Mouse (Mus musculus) kidney, embryonic 14.5 days (tissue): ENCODE measurements around the gene Gm11084. TPM values are rescaled to one million over a fixed set of nuclear protein-coding genes. Genes with fewer than 3 reads are reported as not detected.
"Not testable (repeated sequence)": the region's sequence is repeated elsewhere in the genome, so short reads cannot be mapped to it uniquely, and the experiment has no call there.

ENCODE experiments used
- ATAC-seq: fragments of 200-750 bp; cut with Nextera tagmentation; 2 replicates; pipeline ENCODE4 v1.8.0; 2017; ENCODE audit warnings: moderate number of reproducible peaks, mild to moderate bottlenecking, moderate TSS enrichment, moderate library complexity; ENCODE audit not compliant: low FRiP score, low TSS enrichment
- H3K27ac ChIP-seq: fragments of 300-500 bp; sonication (generic); 2 replicates; pipeline ENCODE4 v1.5.1; 2014; ENCODE audit warnings: low read depth, mild to moderate bottlenecking, low read length, moderate library complexity, mixed read lengths
- H3K27me3 ChIP-seq: fragments of 300-500 bp; sonication (generic); 2 replicates; pipeline ENCODE4 v1.6.1; 2014; ENCODE audit warnings: mild to moderate bottlenecking, low read length; ENCODE audit not compliant: control insufficient read depth, insufficient read depth
- H3K36me3 ChIP-seq: fragments of 300-500 bp; sonication (generic); 2 replicates; pipeline ENCODE4 v1.6.1; 2014; ENCODE audit warnings: low read length, mixed read lengths; ENCODE audit not compliant: control insufficient read depth, insufficient read depth
- H3K4me1 ChIP-seq: fragments of 300-500 bp; sonication (generic); 2 replicates; pipeline ENCODE4 v1.6.1; 2014; ENCODE audit warnings: low read length, mixed read lengths; ENCODE audit not compliant: control insufficient read depth, insufficient read depth
- H3K4me2 ChIP-seq: fragments of 300-500 bp; sonication (generic); replicated peaks from 2 replicates; pipeline ENCODE4 v1.6.1; 2014; ENCODE audit warnings: low read depth, mild to moderate bottlenecking, low read length
- H3K4me3 ChIP-seq: fragments of 300-500 bp; sonication (generic); 2 replicates; pipeline ENCODE4 v1.5.1; 2014; ENCODE audit warnings: mild to moderate bottlenecking, low read length
- H3K9ac ChIP-seq: fragments of 300-500 bp; sonication (generic); 2 replicates; pipeline ENCODE4 v1.6.1; 2014; ENCODE audit warnings: low read depth, mild to moderate bottlenecking, low read length, moderate library complexity
- H3K9me3 ChIP-seq: fragments of 300-500 bp; sonication (generic); 2 replicates; pipeline ENCODE4 v1.6.1; 2016; ENCODE audit warnings: low read length; ENCODE audit not compliant: control insufficient read depth
- WGBS: fragments of 180-500 bp; shearing (Covaris S2); extraction: QIAGEN DNeasy Blood & Tissue Kit; methylation state at CpG from one replicate; pipeline ENCODE4 v1.1.7; 2014; 5-methylcytosine and 5-hydroxymethylcytosine counted together
- polyA plus RNA-seq: library from polyadenylated mRNA; unstranded; fragments of >200 nt; fragmentation: Nextera tagmentation; extraction: Ambion mirVana; gene quantifications from 2 replicates; pipeline ENCODE4 v1.2.1, GENCODE M21; 2014

The Gm11084 gene
- polyA plus RNA-seq, 1 experiment from 2014 or later, result not detected

DNA sequence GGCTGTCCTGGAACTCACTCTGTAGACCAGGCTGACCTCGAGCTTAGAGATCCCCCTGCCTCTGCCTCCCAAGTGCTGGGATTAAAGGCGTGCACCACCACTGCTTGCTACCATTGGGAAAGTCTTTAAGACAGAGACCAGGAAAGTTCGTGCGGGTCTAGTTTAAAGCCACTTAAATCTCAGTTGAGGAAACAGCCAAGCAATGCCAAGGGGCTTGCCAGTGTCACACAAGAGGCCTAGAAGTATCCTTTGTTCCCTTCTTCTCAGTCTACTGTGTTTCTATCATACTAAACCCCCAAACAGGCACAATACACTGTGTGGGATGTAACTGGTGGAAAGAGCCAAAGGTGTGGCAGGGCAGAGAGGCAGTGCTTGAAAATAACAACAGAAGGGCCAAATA is 11.1 kb upstream of the Gm11084 start:
- H3K9me3 ChIP-seq, result no peaks in the 10 kb centered on the region
- no peak overlapping the region for H3K27ac ChIP-seq
- H3K4me2 ChIP-seq, result no peak overlapping the region
- H3K4me3 ChIP-seq, result no peak overlapping the region
- H3K9ac ChIP-seq, result no peak overlapping the region
- H3K36me3 ChIP-seq, result no peaks in the 10 kb centered on the region
- WGBS, result 95% methylated on average over 4 of the region's 4 CpGs
- no peak for ATAC-seq
- H3K4me1 ChIP-seq, result peaks cover 4% of the 10 kb centered on the region; the same call in 1 of the 2 replicates
- no peaks in the 10 kb centered on the region for H3K27me3 ChIP-seq

DNA sequence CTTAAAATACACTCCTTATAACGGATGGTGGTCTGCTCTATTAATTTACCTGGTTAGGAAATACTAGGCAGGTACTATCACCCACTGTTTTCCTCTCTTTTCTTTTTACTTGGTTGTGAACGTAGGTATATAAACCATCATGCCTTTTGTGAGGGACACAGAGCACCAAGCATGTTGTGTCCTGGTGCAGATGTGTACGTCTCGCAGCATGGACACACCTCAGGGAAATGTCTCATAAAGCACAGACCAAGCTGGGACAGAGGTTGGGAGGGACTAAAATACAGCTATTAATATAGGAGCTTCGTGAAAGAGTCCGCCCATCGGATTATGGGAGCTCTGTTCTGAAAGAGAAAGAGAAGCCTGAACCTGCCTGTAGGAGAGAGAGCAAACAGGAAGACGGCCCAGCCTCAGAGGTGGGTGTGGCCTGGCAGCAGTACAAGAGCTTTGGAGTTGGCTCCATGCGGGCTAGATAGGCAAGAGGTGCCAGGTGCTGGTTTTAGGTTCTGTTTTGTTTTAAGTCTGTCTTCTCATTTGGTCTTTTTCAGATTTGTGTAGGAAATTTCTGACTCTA is 10.4 kb upstream of the Gm11084 start:
- Histone ChIP-seq H3K9me3 (no peaks in the 10 kb centered on the region), H3K4me1 (peaks cover 4% of the 10 kb centered on the region; the same call in 1 of the 2 replicates), H3K4me2 (no peak overlapping the region), H3K27ac (no peak overlapping the region), H3K4me3 (no peak overlapping the region), H3K36me3 (no peaks in the 10 kb centered on the region), H3K9ac (no peak overlapping the region), H3K27me3 (no peaks in the 10 kb centered on the region)
- no peak for ATAC-seq
- 71% methylated on average over 9 of the region's 9 CpGs for WGBS

DNA sequence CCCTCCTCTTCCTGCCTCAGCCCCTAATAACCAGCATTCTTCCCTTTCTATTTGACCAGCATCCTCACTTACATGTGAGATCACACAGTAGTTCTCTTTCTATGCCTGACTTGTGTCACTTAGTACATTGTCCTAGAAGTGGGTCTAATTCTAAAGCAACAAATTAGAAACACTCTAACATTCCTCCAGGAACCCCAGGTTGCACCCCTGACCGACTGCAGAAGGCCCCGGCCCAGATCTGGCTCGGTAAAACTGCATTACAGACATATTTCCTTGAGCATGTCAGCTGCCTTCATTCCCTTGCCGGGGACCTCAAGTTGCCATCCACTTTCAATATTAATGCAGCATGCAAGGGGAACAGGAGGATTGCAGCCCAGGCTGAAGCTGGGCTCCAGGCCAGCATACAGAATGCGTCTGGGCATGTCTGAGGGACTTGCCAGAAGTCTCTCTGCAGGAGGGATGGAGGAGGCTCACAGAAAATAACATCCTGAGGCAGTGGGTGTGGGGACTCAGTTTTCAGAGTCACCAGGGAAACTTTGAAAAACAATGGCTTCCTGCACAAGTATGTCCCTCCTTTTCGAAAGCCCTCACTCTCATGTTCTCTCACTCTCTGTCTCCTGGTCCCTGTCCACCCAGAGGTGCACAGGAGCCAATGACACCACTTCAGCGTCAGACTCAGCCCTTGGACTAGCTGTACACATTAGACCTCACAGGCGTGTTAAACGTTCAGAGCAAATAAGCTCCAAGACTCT is 9.0 kb upstream of the Gm11084 start:
- peak overlapping the region; percentile 26; the same call in 1 of the 2 replicates for H3K27ac ChIP-seq
- H3K4me3 ChIP-seq, result no peak overlapping the region
- no peak overlapping the region for H3K9ac ChIP-seq
- WGBS, result 52% methylated on average over 9 of the region's 9 CpGs
- no peak for ATAC-seq
- no peaks in the 10 kb centered on the region for H3K36me3 ChIP-seq
- no peak overlapping the region for H3K4me2 ChIP-seq
- H3K27me3 ChIP-seq, result no peaks in the 10 kb centered on the region
- peaks cover 4% of the 10 kb centered on the region; the same call in 1 of the 2 replicates for H3K4me1 ChIP-seq
- H3K9me3 ChIP-seq, result no peaks in the 10 kb centered on the region

DNA sequence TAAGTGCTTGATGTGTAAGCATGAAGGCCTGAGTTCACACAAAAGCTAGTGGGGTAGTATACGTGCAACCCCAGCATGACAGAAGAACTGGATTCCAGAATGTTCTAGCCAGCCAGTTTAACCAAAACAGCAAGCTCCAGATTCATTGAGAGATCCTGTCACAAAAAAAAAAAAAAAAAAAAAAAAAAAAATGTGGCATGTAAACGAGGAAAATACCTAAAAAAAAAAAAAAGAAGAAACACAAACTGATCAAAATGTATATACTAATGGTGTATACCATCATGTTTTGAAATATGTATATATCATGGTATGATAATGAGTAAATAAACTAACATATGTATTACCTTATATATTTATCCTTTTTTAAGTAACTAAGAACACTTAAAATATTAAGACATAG is 7.6 kb upstream of the Gm11084 start:
- Histone ChIP-seq H3K4me1 (peaks cover 4% of the 10 kb centered on the region; the same call in 1 of the 2 replicates), H3K27ac (no peak overlapping the region), H3K9me3 (peaks cover 4% of the 10 kb centered on the region), H3K27me3 (no peaks in the 10 kb centered on the region), H3K36me3 (no peaks in the 10 kb centered on the region), H3K4me2 (no peak overlapping the region), H3K4me3 (no peak overlapping the region), H3K9ac (no peak overlapping the region)
- WGBS, result 77% methylated on average over 2 of the region's 2 CpGs
- no peak for ATAC-seq

DNA sequence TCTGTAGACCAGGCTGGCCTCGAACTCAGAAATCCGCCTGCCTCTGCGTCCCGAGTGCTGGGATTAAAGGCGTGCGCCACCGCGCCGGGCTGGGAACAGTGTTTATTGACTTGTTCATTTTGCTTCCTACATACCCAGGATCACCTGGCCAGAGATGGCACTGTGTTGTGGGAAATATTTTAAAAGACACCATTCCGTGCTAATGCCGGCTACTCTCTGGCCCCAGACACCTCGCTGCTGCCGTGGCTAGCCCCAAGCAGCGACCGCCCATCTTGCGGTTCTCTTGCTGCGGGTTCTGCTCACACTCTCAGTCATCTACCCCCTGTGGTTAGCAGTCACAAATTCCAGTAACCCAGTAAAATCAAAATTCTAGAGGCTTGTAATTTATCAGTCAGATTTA is 6.0 kb upstream of the Gm11084 start:
- peaks cover 4% of the 10 kb centered on the region; the same call in 1 of the 2 replicates for H3K4me1 ChIP-seq

DNA sequence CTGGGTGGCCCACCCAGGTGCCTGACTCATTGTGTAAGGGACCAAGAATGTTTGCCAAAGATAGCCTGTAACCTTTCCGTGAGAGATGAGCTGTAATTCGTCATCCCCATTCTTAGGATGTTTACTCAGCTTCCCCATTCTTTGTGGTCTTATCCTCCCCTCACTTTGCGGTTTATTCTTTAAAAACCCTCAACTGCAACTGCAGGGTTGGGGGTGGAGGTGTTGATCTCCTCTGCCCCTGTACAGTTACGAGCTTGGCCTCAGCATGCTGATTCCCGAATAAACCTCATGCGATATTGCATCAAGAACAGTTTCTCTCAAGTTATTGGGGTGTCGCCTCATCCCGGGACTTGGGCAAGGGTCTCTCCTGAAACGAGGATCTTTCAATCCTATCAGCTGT is 2.4 kb upstream of the Gm11084 start:
- H3K36me3 ChIP-seq, H3K27ac ChIP-seq: not testable (repeated sequence)

More for the DNA sequence above, 6.0 kb upstream of the Gm11084 start:
- ATAC-seq, result no peak
- no peak overlapping the region for H3K4me3 ChIP-seq
- H3K9me3 ChIP-seq, result peaks cover 7% of the 10 kb centered on the region
- no peaks in the 10 kb centered on the region for H3K27me3 ChIP-seq
- H3K4me2 ChIP-seq, result no peak overlapping the region
- WGBS, result 96% methylated on average over 17 of the region's 17 CpGs
- H3K36me3 ChIP-seq, result no peaks in the 10 kb centered on the region
- no peak overlapping the region for H3K27ac ChIP-seq
- H3K9ac ChIP-seq, result no peak overlapping the region

DNA sequence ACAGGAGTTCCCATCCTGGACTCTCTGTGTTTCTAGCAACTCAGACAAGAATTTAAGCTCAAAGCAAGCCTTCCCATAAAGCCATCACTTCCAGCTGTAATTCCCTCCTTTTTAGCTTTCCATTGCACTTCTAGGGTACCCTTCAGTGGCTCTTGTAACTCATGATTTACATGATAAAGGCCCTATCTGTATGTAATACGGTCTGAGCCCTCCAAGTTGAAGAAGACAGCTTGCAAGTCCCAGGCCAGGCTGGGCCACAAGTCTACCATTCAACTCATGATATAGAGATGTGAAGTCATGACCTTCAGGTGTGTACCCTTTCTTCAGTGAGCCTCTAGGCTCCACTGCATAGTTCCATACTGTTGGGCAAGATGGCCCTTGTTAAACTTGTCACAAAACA is 1.0 kb downstream of the Gm11084 start:
- no peaks in the 10 kb centered on the region for H3K36me3 ChIP-seq
- no peak overlapping the region for H3K9ac ChIP-seq
- no peak overlapping the region for H3K4me2 ChIP-seq
- ATAC-seq, result no peak
- no peaks in the 10 kb centered on the region for H3K27me3 ChIP-seq
- 51% methylated on average over 1 of the region's 1 CpGs for WGBS
- no peaks in the 10 kb centered on the region for H3K4me1 ChIP-seq
- H3K4me3 ChIP-seq, result no peak overlapping the region
- H3K27ac ChIP-seq, result no peak overlapping the region
- peaks cover 8% of the 10 kb centered on the region for H3K9me3 ChIP-seq

More for the DNA sequence above, 2.4 kb upstream of the Gm11084 start:
- H3K9ac ChIP-seq, H3K4me2 ChIP-seq, H3K27me3 ChIP-seq, H3K4me3 ChIP-seq, H3K9me3 ChIP-seq, ATAC-seq, H3K4me1 ChIP-seq: not testable (repeated sequence)
- WGBS, result 91% methylated on average over 9 of the region's 9 CpGs

DNA sequence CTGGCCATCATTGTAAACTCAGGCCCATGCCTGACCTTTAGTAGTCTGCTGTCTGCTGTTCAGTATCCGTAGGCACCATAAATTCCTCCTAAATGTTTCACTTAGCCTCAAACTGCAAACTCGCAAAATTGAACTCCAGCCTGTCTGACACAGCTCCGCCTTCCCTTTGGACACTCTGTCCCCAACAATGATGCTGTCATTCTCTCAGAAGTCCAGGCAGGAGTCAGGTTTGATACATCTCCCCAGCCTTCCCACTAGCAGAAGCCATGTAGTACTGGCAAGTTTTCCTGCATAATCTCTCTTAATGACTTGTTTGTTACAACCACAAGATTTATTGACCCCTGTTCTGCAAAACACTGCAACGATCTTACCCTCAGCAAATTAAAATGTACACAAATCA is 1.7 kb downstream of the Gm11084 start:
- H3K4me1 ChIP-seq, result no peaks in the 10 kb centered on the region
- H3K36me3 ChIP-seq, result no peaks in the 10 kb centered on the region
- no peak overlapping the region for H3K4me2 ChIP-seq
- WGBS, result 27% methylated on average over 4 of the region's 4 CpGs
- no peaks in the 10 kb centered on the region for H3K27me3 ChIP-seq
- no peak overlapping the region for H3K27ac ChIP-seq
- ATAC-seq, result no peak
- peaks cover 8% of the 10 kb centered on the region for H3K9me3 ChIP-seq
- no peak overlapping the region for H3K4me3 ChIP-seq
- no peak overlapping the region for H3K9ac ChIP-seq

DNA sequence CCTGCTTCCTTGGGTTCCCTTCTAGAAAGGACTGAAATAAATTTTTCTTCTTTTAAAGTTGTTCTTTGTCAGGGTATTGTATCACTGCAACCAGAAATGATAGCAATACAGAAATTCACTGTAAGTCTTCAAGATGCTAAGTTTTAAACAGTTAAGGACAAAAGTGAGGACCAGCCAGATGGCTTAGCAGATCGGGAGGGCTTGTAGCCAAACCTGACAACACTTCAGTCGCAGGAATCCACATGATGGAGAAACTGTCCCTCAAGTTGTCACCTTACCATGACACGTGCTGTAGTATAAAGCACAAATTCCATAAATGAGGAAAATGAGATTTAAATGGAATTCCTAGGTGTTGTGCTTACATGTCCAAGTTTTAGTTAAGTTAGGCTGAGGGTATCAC is 3.3 kb downstream of the Gm11084 start:
- Histone ChIP-seq H3K27ac (no peak overlapping the region), H3K27me3 (no peaks in the 10 kb centered on the region), H3K4me1 (no peaks in the 10 kb centered on the region), H3K9ac (no peak overlapping the region), H3K9me3 (0 out of 2 replicates have a peak, but pooled peaks cover 2% of the 10 kb centered on the region), H3K36me3 (no peaks in the 10 kb centered on the region), H3K4me2 (no peak overlapping the region), H3K4me3 (no peak overlapping the region)
- 94% methylated on average over 3 of the region's 3 CpGs for WGBS
- ATAC-seq, result no peak
